Mouse (Mus musculus): ENCODE results near the gene Gm20379. TPM values are rescaled to one million over a fixed set of nuclear protein-coding genes. Genes with fewer than 3 reads are reported as not detected.

The Gm20379 gene
- polyA plus RNA-seq (2017; shearing (Covaris generic)), result 10 to 100 TPM in 2 of 3 experiments, 1 to 10 TPM in 1; 8.7 to 17.3 (median 10.3) TPM

GRCm38 (mm10) chr13:92305680-92306079, at the start of gene Gm20379:
Gene Gm20379, plus strand, starts transcription at chr13:92305980.
- ATAC-seq, result no peak

GRCm38 (mm10) chr13:92261329-92261728, 44.5 kb upstream of the Gm20379 start:
- no peak for ATAC-seq

GRCm38 (mm10) chr13:92263566-92263965, 42.2 kb upstream of the Gm20379 start:
- no peak for ATAC-seq

- peak; percentile 64 for ATAC-seq
Observed at GRCm38 (mm10) chr13:92267076-92267475, 38.7 kb upstream of the Gm20379 start.

DNA sequence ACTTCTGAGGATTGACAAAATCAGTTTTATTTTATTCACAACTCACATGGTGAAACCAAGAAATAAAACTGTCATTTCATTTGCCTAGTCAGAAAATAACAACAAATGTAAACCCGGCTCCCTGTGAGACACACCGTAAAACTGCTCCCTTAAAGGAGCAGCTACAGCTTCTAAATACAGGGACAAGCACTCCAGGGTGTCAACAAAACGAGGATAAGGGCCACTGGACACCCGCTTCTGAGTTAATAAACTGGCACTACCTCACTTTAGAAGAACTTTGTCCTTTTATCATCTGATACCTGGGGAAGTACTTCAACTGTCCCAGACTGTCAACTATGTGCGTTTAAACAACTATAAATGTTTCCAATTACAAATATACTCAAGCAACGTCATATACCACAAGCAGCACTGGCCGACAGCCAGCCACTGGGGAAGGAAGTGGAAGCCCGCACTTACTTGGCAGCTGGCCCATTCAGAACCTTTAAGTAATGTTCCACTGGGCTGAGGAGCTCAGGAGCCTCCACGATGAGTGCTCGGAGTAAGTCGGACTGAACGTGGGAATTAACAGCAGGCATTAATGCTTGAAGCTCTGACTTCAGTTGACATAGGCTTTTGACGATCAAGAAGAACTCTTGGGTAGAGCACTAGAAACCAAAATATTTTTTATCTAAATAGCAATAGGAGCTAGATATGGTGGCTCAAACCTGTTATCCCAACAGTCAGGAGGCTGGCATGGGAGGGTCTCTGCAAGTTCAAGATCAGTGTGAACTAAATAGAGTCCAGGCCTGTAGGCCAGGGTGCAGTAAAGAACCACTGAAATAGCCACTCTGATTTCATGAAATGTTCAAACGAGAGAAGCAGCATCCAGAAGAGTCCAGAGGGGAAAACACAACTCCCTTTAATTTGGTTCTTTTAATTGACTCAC, 31.2 kb upstream of the Gm20379 start:
- ATAC-seq, result peak; percentile 97

DNA sequence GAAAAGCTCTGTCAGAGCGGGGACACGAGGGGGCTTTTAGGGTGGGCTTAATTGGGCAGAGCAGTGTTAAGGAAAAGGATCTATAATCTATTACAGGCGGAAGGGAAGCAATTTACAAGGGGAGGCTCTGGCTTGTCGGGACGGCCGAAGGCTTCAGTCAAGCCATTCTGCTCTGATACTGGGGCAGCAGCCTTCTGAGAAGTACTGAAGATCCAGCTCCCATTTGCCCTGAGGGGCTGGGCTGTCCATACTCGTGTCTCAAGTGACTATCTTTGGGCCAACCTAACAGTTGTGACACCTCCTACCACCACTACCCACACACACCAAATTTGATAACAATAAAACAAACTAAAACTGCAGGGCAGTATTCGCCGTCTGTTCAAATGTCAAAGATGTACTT, 30.5 kb upstream of the Gm20379 start:
- ATAC-seq, result no peak

GRCm38 (mm10) chr13:92277027-92277426, 28.8 kb upstream of the Gm20379 start:
- ATAC-seq, result no peak

- ATAC-seq, result no peak
Observed at GRCm38 (mm10) chr13:92291605-92292004, 14.2 kb upstream of the Gm20379 start.

GRCm38 (mm10) chr13:92293883-92294282, 11.9 kb upstream of the Gm20379 start:
- peak; percentile 52 for ATAC-seq

DNA sequence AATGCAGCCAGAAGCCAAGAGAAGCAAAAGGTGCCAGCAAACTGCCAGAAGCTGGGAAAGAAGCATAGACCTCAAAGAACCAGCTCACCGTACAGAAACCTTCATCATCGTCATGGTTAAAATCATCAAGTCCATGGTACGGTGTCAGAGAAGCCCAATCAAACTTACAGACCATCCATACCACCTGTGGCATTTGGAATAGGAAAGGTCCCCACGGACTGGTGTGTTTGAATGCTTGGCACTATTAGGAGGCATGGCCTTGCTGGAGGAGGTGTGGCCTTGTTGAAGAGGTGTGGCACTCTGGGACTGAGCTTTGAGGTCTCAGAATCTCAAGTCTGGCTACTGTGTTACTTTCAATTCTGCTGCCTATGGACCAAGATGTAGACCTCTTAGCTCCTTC, 9.3 kb upstream of the Gm20379 start:
- no peak for ATAC-seq

GRCm38 (mm10) chr13:92297021-92297420, 8.8 kb upstream of the Gm20379 start:
- no peak for ATAC-seq

DNA sequence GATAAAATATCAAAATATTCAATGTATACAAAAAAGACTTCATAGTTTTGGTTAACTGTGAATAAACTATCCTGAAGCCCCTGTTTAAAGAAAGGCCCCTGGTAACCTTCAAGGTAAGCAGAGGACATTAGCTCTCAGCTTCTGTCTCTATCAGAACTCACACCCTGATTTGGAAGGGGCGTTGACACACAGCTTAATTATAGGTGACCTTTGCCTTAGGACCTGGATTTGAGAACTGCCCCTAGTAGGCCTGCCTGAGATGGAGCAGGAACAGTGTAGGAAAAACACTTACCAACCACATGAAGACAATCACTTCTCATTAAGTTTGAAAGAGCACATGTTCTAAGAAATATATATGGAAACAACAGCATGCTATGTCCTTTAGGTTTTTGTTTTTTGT, 6.3 kb upstream of the Gm20379 start:
- no peak for ATAC-seq

DNA sequence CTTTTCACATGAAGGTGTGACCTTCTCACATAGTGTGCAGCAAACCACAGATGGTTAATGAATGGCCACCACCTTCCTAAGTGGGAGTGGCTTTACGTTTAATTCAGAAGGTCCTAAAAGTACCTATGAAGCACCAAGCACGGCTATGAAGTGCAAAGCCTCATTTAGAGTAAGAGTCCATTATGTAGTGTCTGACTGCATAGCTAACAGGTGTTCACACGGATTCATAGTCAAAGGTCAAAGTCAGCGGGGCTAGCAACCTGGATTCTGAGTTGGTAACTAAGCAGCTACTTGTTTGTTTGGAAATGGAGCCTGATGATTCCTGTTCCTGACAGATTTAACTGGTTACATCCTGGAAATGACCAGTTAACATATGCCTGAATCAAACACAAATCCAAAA, 4.0 kb upstream of the Gm20379 start:
- ATAC-seq, result no peak

DNA sequence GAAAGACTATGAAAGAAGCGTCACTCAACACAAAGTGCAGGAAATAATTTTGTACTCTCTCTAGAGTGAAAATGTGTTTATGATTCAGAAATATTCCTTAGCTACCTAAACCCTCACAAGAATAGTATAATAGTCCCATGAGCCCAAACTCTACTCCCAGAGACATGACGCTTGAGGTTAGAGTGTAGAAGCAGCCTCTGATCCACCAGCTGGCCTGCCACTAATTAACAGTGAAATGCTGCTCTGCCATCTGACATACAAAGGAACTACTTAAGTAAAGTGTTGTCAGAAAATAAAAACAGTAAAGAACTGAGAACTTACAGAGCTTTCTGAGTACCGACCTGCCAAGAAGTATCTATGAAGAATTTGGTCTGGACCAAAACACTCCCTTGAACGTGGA, 3.3 kb upstream of the Gm20379 start:
- ATAC-seq, result no peak

DNA sequence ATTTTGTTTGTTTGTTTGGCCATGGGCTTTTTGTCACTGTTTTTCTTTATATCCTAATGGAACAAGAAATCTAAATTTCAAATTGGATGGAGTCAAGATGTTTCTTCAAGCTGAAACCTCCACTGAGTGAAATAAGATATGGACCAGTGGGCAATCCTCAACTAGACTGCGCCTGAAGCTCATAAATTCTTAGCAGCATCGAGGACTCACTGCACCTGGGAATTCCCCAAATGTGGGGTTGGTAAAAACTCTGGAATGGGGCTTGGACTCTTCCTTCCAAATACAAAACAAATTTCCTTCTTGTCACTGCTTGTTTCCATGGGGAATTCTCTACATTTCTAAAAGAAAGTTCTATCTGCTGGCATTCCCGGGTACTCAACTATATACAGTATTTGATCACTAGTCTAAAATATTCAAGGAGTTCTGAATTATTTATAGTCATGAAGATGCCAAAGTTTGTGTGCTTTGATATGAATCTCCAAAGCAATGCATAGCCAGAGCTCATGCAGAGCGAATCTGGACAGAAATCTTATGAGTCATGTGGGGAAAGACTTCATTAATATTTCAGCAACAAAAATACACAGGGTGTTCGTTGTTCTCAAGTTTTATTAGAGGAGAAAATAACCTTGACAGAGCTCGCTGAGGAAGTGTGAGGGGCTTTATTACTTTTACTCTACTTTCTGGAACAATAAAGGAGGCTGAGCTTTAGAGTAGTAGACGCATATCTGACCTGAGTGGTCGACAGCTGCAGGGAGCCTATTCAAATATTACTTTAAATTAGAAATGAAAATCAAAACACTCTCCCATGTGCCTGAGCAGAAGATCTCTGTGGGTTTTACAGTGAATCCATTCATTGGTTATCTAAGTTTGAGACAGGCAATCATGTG, 2.5 kb upstream of the Gm20379 start:
- ATAC-seq, result no peak

- peak; percentile 96 for ATAC-seq
Observed at GRCm38 (mm10) chr13:92304291-92304690, 1.5 kb upstream of the Gm20379 start.

- ATAC-seq, result no peak
Observed at GRCm38 (mm10) chr13:92314613-92315012, 8.8 kb downstream of the Gm20379 start.

GRCm38 (mm10) chr13:92320770-92321169, 15.0 kb downstream of the Gm20379 start:
- ATAC-seq, result no peak

DNA sequence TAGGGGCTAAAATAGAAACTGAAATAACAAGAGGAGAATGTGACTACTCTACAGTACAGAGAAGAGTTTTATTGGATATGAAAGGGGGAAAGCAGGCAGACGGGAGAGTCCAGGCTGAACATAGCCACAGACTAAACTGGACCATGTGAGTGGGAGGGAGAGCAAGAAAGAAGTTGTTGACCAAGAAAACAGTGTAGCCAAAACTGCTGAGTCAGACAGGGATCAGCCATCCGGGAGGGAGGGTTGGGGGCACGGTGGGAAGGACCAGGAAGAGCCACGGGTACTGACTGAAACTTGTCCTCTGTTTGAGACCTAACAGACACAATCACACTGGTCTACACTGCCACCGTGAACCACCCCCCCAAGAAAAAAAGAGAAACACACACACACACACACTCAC, 20.2 kb downstream of the Gm20379 start:
- ATAC-seq, result no peak

DNA sequence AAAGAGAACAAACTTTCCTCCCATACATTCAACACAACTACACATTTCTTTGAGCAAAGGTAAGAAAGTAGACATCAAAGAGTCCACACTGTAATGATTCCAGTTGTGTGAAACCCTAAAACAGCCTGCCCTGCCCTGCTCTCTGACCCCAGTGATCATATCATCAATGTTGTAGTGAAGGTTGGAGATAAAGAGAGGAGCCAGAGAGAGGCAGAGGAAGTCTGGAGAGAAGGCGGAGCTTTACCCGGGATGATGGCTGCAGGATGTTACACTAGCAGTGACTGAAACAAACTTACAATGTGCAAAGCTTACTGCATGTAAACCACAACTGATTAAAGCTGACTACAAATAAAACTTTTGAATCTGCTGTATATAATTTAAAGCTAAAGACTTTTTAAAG, 22.2 kb downstream of the Gm20379 start:
- ATAC-seq, result no peak

- no peak for ATAC-seq
Observed at GRCm38 (mm10) chr13:92330621-92331020, 24.8 kb downstream of the Gm20379 start.

- peak; percentile 68 for ATAC-seq
Observed at GRCm38 (mm10) chr13:92332103-92332879, 26.5 kb downstream of the Gm20379 start.

DNA sequence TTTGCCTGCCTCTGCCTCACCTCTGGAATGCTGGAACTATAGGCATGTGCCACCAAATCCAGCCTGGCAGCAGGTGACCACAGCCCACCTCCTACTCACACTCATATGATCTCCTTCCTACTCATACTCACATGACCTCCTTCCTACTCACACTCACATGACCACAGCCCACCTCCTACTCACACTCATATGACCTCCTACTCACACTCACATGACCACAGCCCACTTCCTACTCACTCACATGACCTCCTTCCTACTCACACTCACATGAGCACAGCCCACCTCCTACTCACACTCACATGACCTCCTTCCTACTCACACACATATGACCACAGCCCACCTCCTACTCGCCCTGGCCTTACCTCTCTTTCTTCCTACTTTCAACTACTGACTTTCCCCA, 31.1 kb downstream of the Gm20379 start:
- no peak for ATAC-seq
